Mouse (Mus musculus): ENCODE measurements around the gene Atp8b5. TPM values are rescaled to one million over a fixed set of nuclear protein-coding genes. Genes with fewer than 3 reads are reported as not detected.

The Atp8b5 gene
- polyA plus RNA-seq, 1 experiment from 2014 or later = 0.25 TPM

GRCm38 (mm10) chr4:43248026-43248425 lies 18.9 kb upstream of the Atp8b5 start:
- H3K4me2 ChIP-seq = no peak overlapping the region
- DNase-seq (ENCODE audit: low spot score) (no peak), ATAC-seq (replicated peaks; ENCODE audit: low FRiP score) (no peak)
- no peak overlapping the region for H3K4me3 ChIP-seq (ENCODE audit: low read depth, low read length)
- 74% methylated on average over 7 of the region's 7 CpGs for WGBS
- H3K36me3 ChIP-seq (ENCODE audit: control insufficient read depth, insufficient read depth, low read length) = no peaks in the 10 kb centered on the region
- no peaks in the 10 kb centered on the region for H3K27me3 ChIP-seq (replicated peaks; ENCODE audit: control insufficient read depth, insufficient read depth, low read length)
- H3K9ac ChIP-seq (ENCODE audit: low read depth, low read length) = no peak overlapping the region
- no peaks in the 10 kb centered on the region for H3K9me3 ChIP-seq (ENCODE audit: control insufficient read depth, low read length)
- H3K4me1 ChIP-seq (replicated peaks; ENCODE audit: control insufficient read depth, insufficient read depth, low read length) = 0 out of 2 replicates have a peak, but pooled peaks cover 4% of the 10 kb centered on the region
- no peak overlapping the region for H3K27ac ChIP-seq (ENCODE audit: low read depth, low read length)

GRCm38 (mm10) chr4:43248909-43249308 lies 18.1 kb upstream of the Atp8b5 start:
- Histone ChIP-seq H3K9ac (ENCODE audit: low read depth, low read length) (no peak overlapping the region), H3K27me3 (replicated peaks; ENCODE audit: control insufficient read depth, insufficient read depth, low read length) (no peaks in the 10 kb centered on the region), H3K9me3 (ENCODE audit: control insufficient read depth, low read length) (no peaks in the 10 kb centered on the region), H3K27ac (ENCODE audit: low read depth, low read length) (no peak overlapping the region), H3K4me2 (no peak overlapping the region), H3K36me3 (ENCODE audit: control insufficient read depth, insufficient read depth, low read length) (no peaks in the 10 kb centered on the region), H3K4me3 (ENCODE audit: low read depth, low read length) (no peak overlapping the region), H3K4me1 (replicated peaks; ENCODE audit: control insufficient read depth, insufficient read depth, low read length) (0 out of 2 replicates have a peak, but pooled peaks cover 4% of the 10 kb centered on the region)
- WGBS = 69% methylated on average over 2 of the region's 2 CpGs
- ATAC-seq (replicated peaks; ENCODE audit: low FRiP score) (no peak), DNase-seq (ENCODE audit: low spot score) (no peak)

- Histone ChIP-seq H3K27ac (ENCODE audit: low read depth, low read length) (no peak overlapping the region), H3K4me3 (ENCODE audit: low read depth, low read length) (no peak overlapping the region), H3K4me1 (replicated peaks; ENCODE audit: control insufficient read depth, insufficient read depth, low read length) (0 out of 2 replicates have a peak, but pooled peaks cover 4% of the 10 kb centered on the region), H3K4me2 (no peak overlapping the region), H3K27me3 (replicated peaks; ENCODE audit: control insufficient read depth, insufficient read depth, low read length) (no peaks in the 10 kb centered on the region), H3K9me3 (ENCODE audit: control insufficient read depth, low read length) (no peaks in the 10 kb centered on the region), H3K36me3 (ENCODE audit: control insufficient read depth, insufficient read depth, low read length) (no peaks in the 10 kb centered on the region), H3K9ac (ENCODE audit: low read depth, low read length) (no peak overlapping the region)
- ATAC-seq (replicated peaks; ENCODE audit: low FRiP score) (no peak), DNase-seq (ENCODE audit: low spot score) (no peak)
- 33% methylated on average over 6 of the region's 6 CpGs for WGBS
Observed at GRCm38 (mm10) chr4:43251269-43251668, 15.7 kb upstream of the Atp8b5 start.

GRCm38 (mm10) chr4:43257040-43257439 lies 9.9 kb upstream of the Atp8b5 start:
- DNase-seq (ENCODE audit: low spot score) = no peak
- Histone ChIP-seq H3K4me3 (ENCODE audit: low read depth, low read length) (no peak overlapping the region), H3K9me3 (ENCODE audit: control insufficient read depth, low read length) (no peaks in the 10 kb centered on the region), H3K27me3 (replicated peaks; ENCODE audit: control insufficient read depth, insufficient read depth, low read length) (no peaks in the 10 kb centered on the region), H3K4me2 (no peak overlapping the region), H3K4me1 (replicated peaks; ENCODE audit: control insufficient read depth, insufficient read depth, low read length) (no peaks in the 10 kb centered on the region), H3K36me3 (ENCODE audit: control insufficient read depth, insufficient read depth, low read length) (no peaks in the 10 kb centered on the region), H3K27ac (ENCODE audit: low read depth, low read length) (no peak overlapping the region), H3K9ac (ENCODE audit: low read depth, low read length) (no peak overlapping the region)
- 88% methylated on average over 2 of the region's 2 CpGs for WGBS
- ATAC-seq (replicated peaks; ENCODE audit: low FRiP score) = no peak

- DNase-seq (ENCODE audit: low spot score) (no peak), ATAC-seq (replicated peaks; ENCODE audit: low FRiP score) (no peak)
- Histone ChIP-seq H3K4me1 (replicated peaks; ENCODE audit: control insufficient read depth, insufficient read depth, low read length) (no peaks in the 10 kb centered on the region), H3K27me3 (replicated peaks; ENCODE audit: control insufficient read depth, insufficient read depth, low read length) (no peaks in the 10 kb centered on the region), H3K4me3 (ENCODE audit: low read depth, low read length) (no peak overlapping the region), H3K4me2 (no peak overlapping the region), H3K36me3 (ENCODE audit: control insufficient read depth, insufficient read depth, low read length) (no peaks in the 10 kb centered on the region), H3K9ac (ENCODE audit: low read depth, low read length) (no peak overlapping the region), H3K27ac (ENCODE audit: low read depth, low read length) (no peak overlapping the region), H3K9me3 (ENCODE audit: control insufficient read depth, low read length) (no peaks in the 10 kb centered on the region)
- WGBS = 75% methylated on average over 4 of the region's 4 CpGs
Observed at GRCm38 (mm10) chr4:43258556-43258955, 8.4 kb upstream of the Atp8b5 start.

GRCm38 (mm10) chr4:43259435-43259834 lies 7.5 kb upstream of the Atp8b5 start:
- H3K36me3 ChIP-seq (ENCODE audit: control insufficient read depth, insufficient read depth, low read length) = no peaks in the 10 kb centered on the region
- no peak overlapping the region for H3K4me2 ChIP-seq
- no peaks in the 10 kb centered on the region for H3K9me3 ChIP-seq (ENCODE audit: control insufficient read depth, low read length)
- no peak overlapping the region for H3K9ac ChIP-seq (ENCODE audit: low read depth, low read length)
- DNase-seq (ENCODE audit: low spot score) = no peak
- WGBS = 87% methylated on average over 3 of the region's 3 CpGs
- no peaks in the 10 kb centered on the region for H3K4me1 ChIP-seq (replicated peaks; ENCODE audit: control insufficient read depth, insufficient read depth, low read length)
- no peak for ATAC-seq (replicated peaks; ENCODE audit: low FRiP score)
- H3K4me3 ChIP-seq (ENCODE audit: low read depth, low read length) = no peak overlapping the region
- no peak overlapping the region for H3K27ac ChIP-seq (ENCODE audit: low read depth, low read length)
- no peaks in the 10 kb centered on the region for H3K27me3 ChIP-seq (replicated peaks; ENCODE audit: control insufficient read depth, insufficient read depth, low read length)

GRCm38 (mm10) chr4:43260096-43260495 lies 6.9 kb upstream of the Atp8b5 start:
- WGBS = 72% methylated on average over 5 of the region's 5 CpGs
- Histone ChIP-seq H3K27me3 (replicated peaks; ENCODE audit: control insufficient read depth, insufficient read depth, low read length) (no peaks in the 10 kb centered on the region), H3K4me1 (replicated peaks; ENCODE audit: control insufficient read depth, insufficient read depth, low read length) (no peaks in the 10 kb centered on the region), H3K4me2 (no peak overlapping the region), H3K27ac (ENCODE audit: low read depth, low read length) (no peak overlapping the region), H3K9me3 (ENCODE audit: control insufficient read depth, low read length) (no peaks in the 10 kb centered on the region), H3K9ac (ENCODE audit: low read depth, low read length) (no peak overlapping the region), H3K36me3 (ENCODE audit: control insufficient read depth, insufficient read depth, low read length) (no peaks in the 10 kb centered on the region), H3K4me3 (ENCODE audit: low read depth, low read length) (no peak overlapping the region)
- DNase-seq (ENCODE audit: low spot score) (no peak), ATAC-seq (replicated peaks; ENCODE audit: low FRiP score) (no peak)

- H3K4me3 ChIP-seq (ENCODE audit: low read depth, low read length) = no peak overlapping the region
- WGBS = 64% methylated on average over 6 of the region's 6 CpGs
- H3K4me2 ChIP-seq = no peak overlapping the region
- H3K36me3 ChIP-seq (ENCODE audit: control insufficient read depth, insufficient read depth, low read length) = no peaks in the 10 kb centered on the region
- no peaks in the 10 kb centered on the region for H3K9me3 ChIP-seq (ENCODE audit: control insufficient read depth, low read length)
- no peak overlapping the region for H3K9ac ChIP-seq (ENCODE audit: low read depth, low read length)
- no peak for DNase-seq (ENCODE audit: low spot score)
- no peak for ATAC-seq (replicated peaks; ENCODE audit: low FRiP score)
- no peak overlapping the region for H3K27ac ChIP-seq (ENCODE audit: low read depth, low read length)
- H3K4me1 ChIP-seq (replicated peaks; ENCODE audit: control insufficient read depth, insufficient read depth, low read length) = no peaks in the 10 kb centered on the region
- no peaks in the 10 kb centered on the region for H3K27me3 ChIP-seq (replicated peaks; ENCODE audit: control insufficient read depth, insufficient read depth, low read length)
Observed at GRCm38 (mm10) chr4:43262821-43263220, 4.1 kb upstream of the Atp8b5 start.

GRCm38 (mm10) chr4:43266146-43266545 lies 813 bp upstream of the Atp8b5 start:
- 47% methylated on average over 2 of the region's 2 CpGs for WGBS
- H3K4me3 ChIP-seq (ENCODE audit: low read depth, low read length) = no peak overlapping the region
- ATAC-seq (replicated peaks; ENCODE audit: low FRiP score) = no peak

More at GRCm38 (mm10) chr4:43266146-43266545, 813 bp upstream of the Atp8b5 start:
- no peak overlapping the region for H3K4me2 ChIP-seq
- H3K36me3 ChIP-seq (ENCODE audit: control insufficient read depth, insufficient read depth, low read length) = no peaks in the 10 kb centered on the region
- H3K27me3 ChIP-seq (replicated peaks; ENCODE audit: control insufficient read depth, insufficient read depth, low read length) = no peaks in the 10 kb centered on the region
- no peak overlapping the region for H3K27ac ChIP-seq (ENCODE audit: low read depth, low read length)
- no peak overlapping the region for H3K9ac ChIP-seq (ENCODE audit: low read depth, low read length)
- no peaks in the 10 kb centered on the region for H3K9me3 ChIP-seq (ENCODE audit: control insufficient read depth, low read length)
- DNase-seq (ENCODE audit: low spot score) = no peak
- no peaks in the 10 kb centered on the region for H3K4me1 ChIP-seq (replicated peaks; ENCODE audit: control insufficient read depth, insufficient read depth, low read length)
